Mouse (Mus musculus): Measurements from ENCODE around the gene Ppp1r13l. TPM values are rescaled to one million over a fixed set of nuclear protein-coding genes. Genes with fewer than 3 reads are reported as not detected.

Ppp1r13l gene
- polyA plus RNA-seq, 1 experiment from 2014 or later: 9.6 TPM

- peaks cover 12% of the 10 kb centered on the region for H3K27me3 ChIP-seq (ENCODE audit: control insufficient read depth, insufficient read depth, low read length)
- H3K9me3 ChIP-seq (ENCODE audit: control insufficient read depth, low read depth, low read length): 0 out of 2 replicates have a peak, but pooled peaks cover 4% of the 10 kb centered on the region
- no peak overlapping the region for H3K4me3 ChIP-seq (ENCODE audit: low read depth, low read length)
- no peak overlapping the region for H3K4me2 ChIP-seq (replicated peaks; ENCODE audit: low read depth, low read length)
- ATAC-seq (ENCODE audit: insufficient number of reproducible peaks, insufficient read depth, low FRiP score, low read depth): no peak
- no peak overlapping the region for H3K9ac ChIP-seq (replicated peaks; ENCODE audit: low read depth, low read length)
- H3K27ac ChIP-seq (ENCODE audit: low read length): no peak overlapping the region
- no peaks in the 10 kb centered on the region for H3K36me3 ChIP-seq (ENCODE audit: control insufficient read depth, insufficient read depth, low read length)
- 69% methylated on average over 15 of the region's 15 CpGs for WGBS
- no peaks in the 10 kb centered on the region for H3K4me1 ChIP-seq (ENCODE audit: control insufficient read depth, insufficient read depth, low read length)
Observed at GRCm38 (mm10) chr7:19416590-19416989, 57.0 kb downstream of the Ppp1r13l start.

- WGBS: 7% methylated on average over 28 of the region's 28 CpGs
- no peaks in the 10 kb centered on the region for H3K9me3 ChIP-seq (ENCODE audit: control insufficient read depth, low read depth, low read length)
- H3K4me1 ChIP-seq (ENCODE audit: control insufficient read depth, insufficient read depth, low read length): no peaks in the 10 kb centered on the region
- H3K9ac ChIP-seq (replicated peaks; ENCODE audit: low read depth, low read length): no peak overlapping the region
- H3K4me2 ChIP-seq (replicated peaks; ENCODE audit: low read depth, low read length): no peak overlapping the region; the same call in 1 of the 2 replicates
- ATAC-seq (ENCODE audit: insufficient number of reproducible peaks, insufficient read depth, low FRiP score, low read depth): no peak
- no peak overlapping the region for H3K27ac ChIP-seq (ENCODE audit: low read length)
- H3K36me3 ChIP-seq (ENCODE audit: control insufficient read depth, insufficient read depth, low read length): peaks cover 3% of the 10 kb centered on the region; the same call in 1 of the 2 replicates
- no peak overlapping the region for H3K4me3 ChIP-seq (ENCODE audit: low read depth, low read length)
- H3K27me3 ChIP-seq (ENCODE audit: control insufficient read depth, insufficient read depth, low read length): peaks cover 12% of the 10 kb centered on the region
Observed at GRCm38 (mm10) chr7:19420121-19420520, 60.6 kb downstream of the Ppp1r13l start.

- peak overlapping the region; percentile 24 for H3K4me3 ChIP-seq (ENCODE audit: low read depth, low read length)
- 11% methylated on average over 43 of the region's 43 CpGs for WGBS
- peaks cover 12% of the 10 kb centered on the region for H3K27me3 ChIP-seq (ENCODE audit: control insufficient read depth, insufficient read depth, low read length)
- H3K4me2 ChIP-seq (replicated peaks; ENCODE audit: low read depth, low read length): peak overlapping the region; percentile 49
- H3K9ac ChIP-seq (replicated peaks; ENCODE audit: low read depth, low read length): no peak overlapping the region
- H3K27ac ChIP-seq (ENCODE audit: low read length): no peak overlapping the region
- H3K4me1 ChIP-seq (ENCODE audit: control insufficient read depth, insufficient read depth, low read length): no peaks in the 10 kb centered on the region
- no peaks in the 10 kb centered on the region for H3K9me3 ChIP-seq (ENCODE audit: control insufficient read depth, low read depth, low read length)
- H3K36me3 ChIP-seq (ENCODE audit: control insufficient read depth, insufficient read depth, low read length): peaks cover 6% of the 10 kb centered on the region; the same call in 1 of the 2 replicates
- peak; percentile 93 for ATAC-seq (ENCODE audit: insufficient number of reproducible peaks, insufficient read depth, low FRiP score, low read depth)
Observed at GRCm38 (mm10) chr7:19420821-19421636, 61.5 kb downstream of the Ppp1r13l start.

- Histone ChIP-seq H3K27ac (ENCODE audit: low read length) (no peak overlapping the region), H3K9ac (replicated peaks; ENCODE audit: low read depth, low read length) (no peak overlapping the region), H3K27me3 (ENCODE audit: control insufficient read depth, insufficient read depth, low read length) (peaks cover 9% of the 10 kb centered on the region), H3K36me3 (ENCODE audit: control insufficient read depth, insufficient read depth, low read length) (peaks cover 24% of the 10 kb centered on the region), H3K4me1 (ENCODE audit: control insufficient read depth, insufficient read depth, low read length) (no peaks in the 10 kb centered on the region), H3K4me2 (replicated peaks; ENCODE audit: low read depth, low read length) (no peak overlapping the region), H3K4me3 (ENCODE audit: low read depth, low read length) (no peak overlapping the region), H3K9me3 (ENCODE audit: control insufficient read depth, low read depth, low read length) (no peaks in the 10 kb centered on the region)
- no peak for ATAC-seq (ENCODE audit: insufficient number of reproducible peaks, insufficient read depth, low FRiP score, low read depth)
- 94% methylated on average over 3 of the region's 3 CpGs for WGBS
Observed at GRCm38 (mm10) chr7:19423083-19423482, 63.5 kb downstream of the Ppp1r13l start.

- Histone ChIP-seq H3K36me3 (ENCODE audit: control insufficient read depth, insufficient read depth, low read length) (peaks cover 32% of the 10 kb centered on the region), H3K4me2 (replicated peaks; ENCODE audit: low read depth, low read length) (no peak overlapping the region), H3K9ac (replicated peaks; ENCODE audit: low read depth, low read length) (no peak overlapping the region), H3K4me1 (ENCODE audit: control insufficient read depth, insufficient read depth, low read length) (no peaks in the 10 kb centered on the region), H3K27me3 (ENCODE audit: control insufficient read depth, insufficient read depth, low read length) (peaks cover 9% of the 10 kb centered on the region), H3K9me3 (ENCODE audit: control insufficient read depth, low read depth, low read length) (no peaks in the 10 kb centered on the region), H3K4me3 (ENCODE audit: low read depth, low read length) (no peak overlapping the region), H3K27ac (ENCODE audit: low read length) (no peak overlapping the region)
- ATAC-seq (ENCODE audit: insufficient number of reproducible peaks, insufficient read depth, low FRiP score, low read depth): no peak
- WGBS: 53% methylated on average over 4 of the region's 4 CpGs
Observed at GRCm38 (mm10) chr7:19424051-19424450, 64.5 kb downstream of the Ppp1r13l start.

GRCm38 (mm10) chr7:19426349-19426748 lies 66.8 kb downstream of the Ppp1r13l start:
- H3K9ac ChIP-seq (replicated peaks; ENCODE audit: low read depth, low read length): no peak overlapping the region
- no peak overlapping the region for H3K4me3 ChIP-seq (ENCODE audit: low read depth, low read length)
- H3K36me3 ChIP-seq (ENCODE audit: control insufficient read depth, insufficient read depth, low read length): peaks cover 55% of the 10 kb centered on the region
- H3K27ac ChIP-seq (ENCODE audit: low read length): no peak overlapping the region
- no peak overlapping the region for H3K4me2 ChIP-seq (replicated peaks; ENCODE audit: low read depth, low read length)
- ATAC-seq (ENCODE audit: insufficient number of reproducible peaks, insufficient read depth, low FRiP score, low read depth): no peak
- no peaks in the 10 kb centered on the region for H3K4me1 ChIP-seq (ENCODE audit: control insufficient read depth, insufficient read depth, low read length)
- no peaks in the 10 kb centered on the region for H3K9me3 ChIP-seq (ENCODE audit: control insufficient read depth, low read depth, low read length)
- H3K27me3 ChIP-seq (ENCODE audit: control insufficient read depth, insufficient read depth, low read length): no peaks in the 10 kb centered on the region
- WGBS: 81% methylated on average over 6 of the region's 6 CpGs

- 92% methylated on average over 6 of the region's 6 CpGs for WGBS
- Histone ChIP-seq H3K4me1 (ENCODE audit: control insufficient read depth, insufficient read depth, low read length) (no peaks in the 10 kb centered on the region), H3K27ac (ENCODE audit: low read length) (no peak overlapping the region), H3K36me3 (ENCODE audit: control insufficient read depth, insufficient read depth, low read length) (peaks cover 61% of the 10 kb centered on the region), H3K27me3 (ENCODE audit: control insufficient read depth, insufficient read depth, low read length) (no peaks in the 10 kb centered on the region), H3K9ac (replicated peaks; ENCODE audit: low read depth, low read length) (no peak overlapping the region), H3K4me2 (replicated peaks; ENCODE audit: low read depth, low read length) (no peak overlapping the region), H3K4me3 (ENCODE audit: low read depth, low read length) (no peak overlapping the region), H3K9me3 (ENCODE audit: control insufficient read depth, low read depth, low read length) (no peaks in the 10 kb centered on the region)
- ATAC-seq (ENCODE audit: insufficient number of reproducible peaks, insufficient read depth, low FRiP score, low read depth): no peak
Observed at GRCm38 (mm10) chr7:19426888-19427287, 67.3 kb downstream of the Ppp1r13l start.

All from stomach, embryonic 14.5 days (tissue).